Mouse (Mus musculus) small intestine, adult 2 months (tissue): Measurements from ENCODE around the gene Casq1. TPM values are rescaled to one million over a fixed set of nuclear protein-coding genes. Genes with fewer than 3 reads are reported as not detected.

ENCODE experiments used
- H3K27ac ChIP-seq: fragments of 200-500 bp; 2 replicates; pipeline ENCODE4 v1.5.1; 2012; ENCODE audit warnings: low read depth, low read length, control low read depth, inconsistent platforms; ENCODE audit not compliant: insufficient read depth
- H3K27me3 ChIP-seq: fragments of 200-500 bp; 2 replicates; pipeline ENCODE4 v1.6.1; 2012; ENCODE audit warnings: mild to moderate bottlenecking, moderate library complexity, low read length, inconsistent platforms; ENCODE audit not compliant: control insufficient read depth, insufficient read depth
- H3K36me3 ChIP-seq: fragments of 200-500 bp; 2 replicates; pipeline ENCODE4 v1.6.1; 2012; ENCODE audit warnings: mild to moderate bottlenecking, low read length, control low read depth, inconsistent platforms; ENCODE audit not compliant: control insufficient read depth, insufficient read depth
- H3K4me1 ChIP-seq: fragments of 200-500 bp; 2 replicates; pipeline ENCODE4 v1.6.1; 2012; ENCODE audit warnings: low read length, inconsistent platforms, mixed read lengths; ENCODE audit not compliant: control insufficient read depth, insufficient read depth, insufficient read length
- H3K4me3 ChIP-seq: fragments of 200-500 bp; 2 replicates; pipeline ENCODE4 v1.5.1; 2012; ENCODE audit warnings: low read depth, mild to moderate bottlenecking, control low read depth, inconsistent platforms, low read length, moderate library complexity
- CTCF ChIP-seq: fragments of 200-500 bp; IDR thresholded peaks from 2 replicates; pipeline ENCODE4 v1.5.1; 2012; ENCODE audit warnings: low read depth, mild to moderate bottlenecking, control low read depth, inconsistent platforms, low read length, moderate library complexity, mixed read lengths; ENCODE audit not compliant: insufficient replicate concordance, insufficient read length; ENCODE audit errors: extremely low read depth
- POLR2A ChIP-seq: fragments of 200-500 bp; IDR thresholded peaks from 2 replicates; pipeline ENCODE4 v1.6.1; 2012; ENCODE audit warnings: low read depth, mild to moderate bottlenecking, control low read depth, inconsistent platforms, low read length, moderate library complexity
- WGBS: fragments of 180-500 bp; shearing (Covaris S2); methylation state at CpG from one replicate; pipeline ENCODE4 v1.1.7; 2018; 5-methylcytosine and 5-hydroxymethylcytosine counted together
- polyA plus RNA-seq: library from polyadenylated mRNA; depleted of rRNA; stranded (reverse); fragments of >200 nt; gene quantifications from 2 replicates; pipeline ENCODE4 v1.2.3, GENCODE M21; 2012

Gene Casq1
- polyA plus RNA-seq, 1 experiment = 0.18 TPM

DNA sequence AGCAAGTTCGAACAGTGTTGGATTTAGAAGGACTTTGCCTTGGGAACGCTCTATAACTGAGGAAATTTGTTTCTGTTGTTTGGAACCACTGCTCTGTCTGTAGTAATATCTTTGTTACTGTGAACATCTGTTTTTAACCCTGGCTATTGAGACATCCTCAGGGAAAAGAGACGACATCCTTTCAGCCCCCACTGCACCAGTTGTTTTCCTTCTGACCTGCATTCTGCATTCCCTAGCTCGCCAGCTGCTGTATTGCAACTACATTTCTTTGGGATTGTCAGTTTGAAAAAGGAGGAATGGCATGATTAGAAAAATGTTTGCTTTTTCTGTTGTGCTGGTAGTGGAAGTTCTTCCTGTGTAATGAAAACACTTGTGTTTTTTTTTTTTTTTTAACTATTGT is 38.8 kb downstream of the Casq1 start:
- Histone ChIP-seq H3K27ac (no peak overlapping the region), H3K36me3 (peaks cover 45% of the 10 kb centered on the region), H3K4me3 (no peak overlapping the region), H3K27me3 (no peaks in the 10 kb centered on the region), H3K4me1 (no peaks in the 10 kb centered on the region)
- no peak for TF ChIP-seq POLR2A
- TF ChIP-seq CTCF = no peak
- WGBS = 65% methylated on average over 4 of the region's 4 CpGs

DNA sequence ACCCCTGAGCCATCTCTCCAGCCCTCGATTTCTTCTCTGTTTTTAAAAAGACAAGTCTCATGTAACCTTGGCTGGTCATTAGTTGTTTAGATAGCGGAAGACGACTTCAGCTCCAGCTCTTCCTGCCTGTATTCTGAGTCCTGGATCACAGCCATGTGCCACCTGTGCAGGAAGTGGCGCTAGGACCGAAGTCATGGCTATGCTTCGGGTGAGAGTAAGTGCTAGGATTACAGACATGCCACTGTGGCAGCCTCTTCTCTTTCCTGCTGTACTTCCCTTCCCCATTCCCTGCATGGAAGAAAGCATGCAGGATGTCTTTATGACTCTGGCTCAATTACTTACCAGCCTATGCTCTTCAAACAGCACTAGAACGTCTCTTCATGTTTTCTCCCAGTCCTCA is 40.6 kb downstream of the Casq1 start:
- TF ChIP-seq POLR2A (no peak), CTCF (no peak)
- no peak overlapping the region for H3K27ac ChIP-seq
- H3K27me3 ChIP-seq = no peaks in the 10 kb centered on the region
- H3K36me3 ChIP-seq = peaks cover 52% of the 10 kb centered on the region
- WGBS = 57% methylated on average over 7 of the region's 7 CpGs
- no peaks in the 10 kb centered on the region for H3K4me1 ChIP-seq
- H3K4me3 ChIP-seq = no peak overlapping the region

DNA sequence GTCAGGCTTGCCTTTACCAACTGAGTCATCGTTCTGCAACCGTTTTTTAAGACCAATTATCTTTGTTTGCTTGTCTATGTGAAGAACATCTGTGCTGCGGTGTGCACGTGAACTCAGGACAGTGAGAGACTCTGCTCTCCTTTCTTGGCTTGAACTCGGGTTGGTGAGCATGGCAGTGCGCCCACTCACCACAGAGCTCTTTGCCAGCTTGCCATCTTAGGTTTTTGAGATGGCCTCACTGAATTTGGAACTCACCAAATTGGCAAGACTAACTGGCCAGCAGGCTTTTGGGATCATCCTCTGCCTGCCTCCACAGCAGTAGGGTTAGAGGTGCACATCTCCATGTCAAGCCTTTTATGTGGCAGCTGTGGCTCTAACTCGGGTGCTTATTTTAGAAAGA is 41.9 kb downstream of the Casq1 start:
- Histone ChIP-seq H3K4me3 (no peak overlapping the region), H3K27me3 (no peaks in the 10 kb centered on the region), H3K27ac (no peak overlapping the region), H3K36me3 (peaks cover 61% of the 10 kb centered on the region), H3K4me1 (no peaks in the 10 kb centered on the region)
- TF ChIP-seq POLR2A (no peak), CTCF (no peak)
- 76% methylated on average over 7 of the region's 7 CpGs for WGBS

DNA sequence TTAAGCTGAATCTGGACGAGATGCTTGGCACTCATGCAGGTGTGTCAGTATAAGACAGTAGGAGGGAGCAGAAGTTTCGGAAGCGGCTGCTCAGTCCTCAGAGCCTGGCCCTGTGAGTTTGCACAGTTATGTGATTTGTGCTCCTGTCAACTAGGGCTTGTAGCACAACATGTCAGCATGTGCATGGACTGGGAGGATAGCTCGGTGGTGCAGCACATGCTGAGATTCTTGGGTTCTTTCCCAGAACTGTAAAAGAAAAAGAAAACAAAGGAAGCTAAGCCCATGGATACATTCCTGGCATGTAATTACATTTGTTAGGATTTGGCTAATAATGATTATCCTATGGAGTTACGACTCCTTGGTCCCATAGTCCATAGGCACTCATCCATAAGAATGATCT is 46.5 kb downstream of the Casq1 start:
- Histone ChIP-seq H3K27me3 (no peaks in the 10 kb centered on the region), H3K36me3 (peaks cover 56% of the 10 kb centered on the region), H3K27ac (no peak overlapping the region), H3K4me1 (no peaks in the 10 kb centered on the region), H3K4me3 (no peak overlapping the region)
- TF ChIP-seq CTCF (no peak), POLR2A (no peak)
- WGBS = 81% methylated on average over 5 of the region's 5 CpGs

DNA sequence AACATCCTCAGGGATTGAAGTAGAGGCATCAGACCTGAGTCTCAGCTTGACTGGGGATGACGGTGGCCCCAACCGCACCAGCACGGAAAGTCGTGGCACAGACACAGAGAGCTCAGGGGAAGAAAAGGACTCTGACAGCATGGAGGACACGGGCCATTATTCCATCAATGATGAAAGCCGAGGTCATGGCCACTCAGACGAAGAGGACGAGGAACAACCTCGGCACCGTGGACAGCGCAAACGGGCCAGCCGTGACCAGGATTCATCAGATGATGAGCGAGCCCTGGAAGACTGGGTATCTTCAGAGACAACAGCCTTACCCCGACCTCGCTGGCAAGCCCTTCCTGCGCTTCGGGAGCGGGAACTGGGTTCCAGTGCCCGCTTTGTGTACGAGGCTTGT is 47.3 kb downstream of the Casq1 start:
- H3K27ac ChIP-seq = no peak overlapping the region

DNA sequence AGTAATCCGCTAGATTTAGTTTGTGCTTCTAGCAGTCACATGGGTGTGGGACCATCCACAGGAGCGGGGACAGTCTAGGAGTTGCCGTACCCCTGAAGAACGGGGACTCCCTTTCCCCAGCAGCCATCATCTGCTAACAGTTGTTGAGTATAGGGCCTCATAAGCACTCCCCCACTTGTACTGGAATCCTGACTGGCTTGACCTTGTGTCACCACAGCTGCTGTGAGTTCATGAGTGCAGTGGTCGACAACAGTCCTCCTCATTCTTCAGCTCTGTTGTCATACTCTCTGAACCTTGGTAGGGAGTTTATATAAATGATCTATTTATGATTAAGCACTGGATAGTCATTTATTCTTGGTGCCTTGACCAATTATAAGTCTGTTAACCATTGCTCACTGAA is 49.9 kb downstream of the Casq1 start:
- Histone ChIP-seq H3K36me3 (peaks cover 65% of the 10 kb centered on the region), H3K4me1 (no peaks in the 10 kb centered on the region), H3K4me3 (no peak overlapping the region), H3K27me3 (no peaks in the 10 kb centered on the region), H3K27ac (no peak overlapping the region)
- 96% methylated on average over 5 of the region's 5 CpGs for WGBS
- TF ChIP-seq POLR2A = no peak

More for the DNA sequence above, 47.3 kb downstream of the Casq1 start:
- WGBS = 93% methylated on average over 21 of the region's 21 CpGs
- Histone ChIP-seq H3K36me3 (peaks cover 58% of the 10 kb centered on the region), H3K4me3 (no peak overlapping the region), H3K27me3 (no peaks in the 10 kb centered on the region), H3K4me1 (no peaks in the 10 kb centered on the region)
- TF ChIP-seq CTCF = no peak
- no peak for TF ChIP-seq POLR2A

DNA sequence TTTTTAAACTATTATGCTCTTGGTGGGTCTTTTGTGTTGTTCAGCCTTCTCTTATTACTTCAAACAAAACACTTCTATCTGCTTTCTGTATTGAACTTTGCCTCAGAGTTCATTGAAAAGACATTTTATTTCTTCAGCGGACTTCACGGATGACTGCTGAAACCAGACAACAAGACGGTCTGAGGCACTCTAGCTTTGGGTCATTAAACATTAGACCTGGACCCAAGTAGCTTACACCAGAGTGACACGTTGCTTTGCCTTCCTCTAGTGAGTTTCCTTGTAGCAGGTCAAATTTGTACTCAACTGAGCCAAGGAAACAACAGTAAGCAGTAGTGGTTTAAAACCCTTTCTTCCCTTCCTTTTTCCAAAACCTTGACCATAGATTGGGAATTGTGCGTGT is 51.8 kb downstream of the Casq1 start:
- Histone ChIP-seq H3K36me3 (peaks cover 49% of the 10 kb centered on the region), H3K27me3 (no peaks in the 10 kb centered on the region), H3K27ac (no peak overlapping the region), H3K4me3 (no peak overlapping the region), H3K4me1 (no peaks in the 10 kb centered on the region)
- TF ChIP-seq POLR2A (no peak), CTCF (no peak)
- WGBS = 81% methylated on average over 5 of the region's 5 CpGs

DNA sequence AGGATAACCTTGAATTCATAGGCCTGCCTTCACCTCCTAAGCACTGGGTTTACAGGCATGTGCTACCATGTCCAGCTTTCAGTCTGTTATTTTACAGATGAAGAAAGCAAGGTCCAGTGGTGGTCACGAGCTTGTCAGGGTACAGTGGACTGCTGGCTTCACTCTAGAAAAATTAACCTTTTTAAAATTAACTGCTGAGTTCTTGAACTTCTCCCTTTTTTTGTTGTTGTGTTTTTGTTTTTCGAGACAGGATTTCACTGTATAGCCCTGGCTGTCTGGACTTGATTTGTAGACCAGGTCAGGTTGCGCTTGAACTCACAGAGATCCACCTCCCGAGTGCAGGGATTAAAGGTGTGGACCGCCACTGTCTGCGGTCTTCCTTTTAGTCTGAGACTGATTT is 56.7 kb downstream of the Casq1 start:
- H3K36me3 ChIP-seq = peaks cover 26% of the 10 kb centered on the region
- no peak overlapping the region for H3K27ac ChIP-seq
- TF ChIP-seq POLR2A = no peak
- no peak for TF ChIP-seq CTCF

More for the DNA sequence above, 56.7 kb downstream of the Casq1 start:
- 82% methylated on average over 6 of the region's 6 CpGs for WGBS
- Histone ChIP-seq H3K4me1 (no peaks in the 10 kb centered on the region), H3K27me3 (no peaks in the 10 kb centered on the region), H3K4me3 (no peak overlapping the region)
